Mouse (Mus musculus): ENCODE results near the gene Inppl1. TPM values are rescaled to one million over a fixed set of nuclear protein-coding genes. Genes with fewer than 3 reads are reported as not detected.

Gene Inppl1
- polyA plus RNA-seq, 1 experiment from 2014 or later, result 24.6 TPM

- no peak for ATAC-seq (ENCODE audit: low FRiP score, low TSS enrichment)
- Histone ChIP-seq H3K9me3 (ENCODE audit: control insufficient read depth, low read length) (no peaks in the 10 kb centered on the region), H3K27ac (ENCODE audit: low read depth, low read length) (peak overlapping the region; percentile 24; the same call in 1 of the 2 replicates), H3K4me2 (replicated peaks; ENCODE audit: low read depth, low read length) (peak overlapping the region; percentile 12; the same call in 1 of the 2 replicates), H3K36me3 (ENCODE audit: control insufficient read depth, insufficient read depth, low read length) (no peaks in the 10 kb centered on the region), H3K4me1 (ENCODE audit: control insufficient read depth, insufficient read depth, low read length) (peaks cover 5% of the 10 kb centered on the region; the same call in 1 of the 2 replicates), H3K27me3 (ENCODE audit: control insufficient read depth, insufficient read depth, low read length) (no peaks in the 10 kb centered on the region), H3K9ac (ENCODE audit: low read depth, low read length) (no peak overlapping the region), H3K4me3 (ENCODE audit: low read length) (no peak overlapping the region)
- WGBS, result 76% methylated on average over 7 of the region's 7 CpGs
Measured at GRCm38 (mm10) chr7:101869163-101869500, 31.1 kb upstream of the Inppl1 start.

DNA sequence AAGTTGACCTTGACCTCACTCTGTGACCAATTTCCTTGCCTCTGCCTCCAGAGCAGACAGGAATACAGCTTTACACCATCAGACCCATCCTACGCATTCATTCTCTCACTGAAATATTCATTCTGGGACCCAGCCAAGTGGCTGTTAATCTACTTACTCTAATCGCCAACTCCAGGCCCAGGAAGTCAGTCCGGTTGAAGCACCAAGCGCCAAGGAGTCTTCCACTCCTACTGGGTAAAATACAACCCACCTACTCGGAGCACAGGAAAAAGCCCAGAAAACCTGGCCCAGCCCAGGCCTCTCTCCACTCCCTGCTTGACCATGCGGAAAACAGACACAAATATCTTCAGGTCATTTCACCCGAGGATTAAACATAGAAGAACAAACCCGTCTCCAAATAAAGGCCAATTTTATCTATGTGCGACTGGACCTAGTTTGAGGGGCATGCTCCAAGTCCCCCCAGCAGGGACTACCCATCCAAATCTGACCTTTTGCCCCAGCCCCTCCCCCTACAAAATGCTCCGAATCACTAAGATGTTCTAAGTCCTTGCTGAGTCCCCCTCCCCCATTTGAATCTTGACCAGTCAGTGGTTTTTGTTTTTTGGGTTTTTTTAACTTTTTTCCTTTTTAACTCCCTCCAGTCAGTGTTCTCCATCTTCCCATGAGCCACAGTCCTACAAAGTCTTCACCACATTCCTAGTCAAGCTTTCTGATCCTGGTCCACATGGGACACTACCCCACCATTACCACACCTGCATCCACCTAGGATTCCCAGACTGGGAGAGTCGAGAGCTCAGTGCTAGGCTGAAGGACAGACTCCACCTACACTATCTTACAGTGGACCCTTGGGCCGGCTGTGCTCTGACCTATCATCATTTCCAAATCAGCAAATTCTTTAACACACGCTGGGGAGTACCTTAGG is 30.5 kb upstream of the Inppl1 start:
- Histone ChIP-seq H3K9ac (ENCODE audit: low read depth, low read length) (no peak overlapping the region), H3K9me3 (ENCODE audit: control insufficient read depth, low read length) (no peaks in the 10 kb centered on the region), H3K4me1 (ENCODE audit: control insufficient read depth, insufficient read depth, low read length) (peaks cover 5% of the 10 kb centered on the region; the same call in 1 of the 2 replicates), H3K4me3 (ENCODE audit: low read length) (no peak overlapping the region), H3K36me3 (ENCODE audit: control insufficient read depth, insufficient read depth, low read length) (no peaks in the 10 kb centered on the region), H3K27ac (ENCODE audit: low read depth, low read length) (peak overlapping the region; percentile 24; the same call in 1 of the 2 replicates), H3K27me3 (ENCODE audit: control insufficient read depth, insufficient read depth, low read length) (no peaks in the 10 kb centered on the region), H3K4me2 (replicated peaks; ENCODE audit: low read depth, low read length) (peak overlapping the region; percentile 12; the same call in 1 of the 2 replicates)
- WGBS, result 47% methylated on average over 13 of the region's 13 CpGs
- ATAC-seq (ENCODE audit: low FRiP score, low TSS enrichment), result peak; percentile 56; the same call in 1 of the 2 replicates

DNA sequence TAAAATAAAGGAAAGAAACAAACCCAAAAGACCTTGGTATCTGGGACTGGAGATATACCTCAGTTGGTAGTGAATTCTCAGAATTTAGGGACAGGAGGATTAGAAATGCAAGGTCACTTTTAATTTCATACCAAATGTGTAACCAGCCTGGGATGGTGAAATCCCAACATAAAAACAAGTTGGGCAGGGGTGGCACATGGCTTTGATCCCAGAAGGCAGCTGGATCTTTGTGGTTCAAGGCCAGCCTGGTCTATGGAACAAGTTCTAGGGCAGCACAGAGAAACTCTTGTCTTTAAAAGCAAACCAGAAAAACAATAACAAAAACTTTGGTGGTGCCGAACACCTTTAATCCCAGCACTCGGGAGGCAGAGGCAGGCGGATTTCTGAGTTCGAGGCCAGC is 29.5 kb upstream of the Inppl1 start:
- Histone ChIP-seq H3K4me1 (ENCODE audit: control insufficient read depth, insufficient read depth, low read length) (peaks cover 5% of the 10 kb centered on the region; the same call in 1 of the 2 replicates), H3K4me3 (ENCODE audit: low read length) (no peak overlapping the region), H3K36me3 (ENCODE audit: control insufficient read depth, insufficient read depth, low read length) (no peaks in the 10 kb centered on the region), H3K9ac (ENCODE audit: low read depth, low read length) (no peak overlapping the region), H3K27ac (ENCODE audit: low read depth, low read length) (no peak overlapping the region), H3K4me2 (replicated peaks; ENCODE audit: low read depth, low read length) (no peak overlapping the region), H3K9me3 (ENCODE audit: control insufficient read depth, low read length) (no peaks in the 10 kb centered on the region), H3K27me3 (ENCODE audit: control insufficient read depth, insufficient read depth, low read length) (no peaks in the 10 kb centered on the region)
- whole genome bisulfite sequencing, result 100% methylated on average over 4 of the region's 4 CpGs
- ATAC-seq (ENCODE audit: low FRiP score, low TSS enrichment), result no peak

- H3K36me3 ChIP-seq (ENCODE audit: control insufficient read depth, insufficient read depth, low read length), result no peaks in the 10 kb centered on the region
- no peak overlapping the region for H3K4me2 ChIP-seq (replicated peaks; ENCODE audit: low read depth, low read length)
- no peak overlapping the region for H3K4me3 ChIP-seq (ENCODE audit: low read length)
- H3K27me3 ChIP-seq (ENCODE audit: control insufficient read depth, insufficient read depth, low read length), result no peaks in the 10 kb centered on the region
- no peak for ATAC-seq (ENCODE audit: low FRiP score, low TSS enrichment)
- 83% methylated on average over 11 of the region's 11 CpGs for WGBS
- no peak overlapping the region for H3K27ac ChIP-seq (ENCODE audit: low read depth, low read length)
- no peaks in the 10 kb centered on the region for H3K9me3 ChIP-seq (ENCODE audit: control insufficient read depth, low read length)
- H3K4me1 ChIP-seq (ENCODE audit: control insufficient read depth, insufficient read depth, low read length), result peaks cover 5% of the 10 kb centered on the region; the same call in 1 of the 2 replicates
- no peak overlapping the region for H3K9ac ChIP-seq (ENCODE audit: low read depth, low read length)
Measured at GRCm38 (mm10) chr7:101866491-101867265, 28.6 kb upstream of the Inppl1 start.

DNA sequence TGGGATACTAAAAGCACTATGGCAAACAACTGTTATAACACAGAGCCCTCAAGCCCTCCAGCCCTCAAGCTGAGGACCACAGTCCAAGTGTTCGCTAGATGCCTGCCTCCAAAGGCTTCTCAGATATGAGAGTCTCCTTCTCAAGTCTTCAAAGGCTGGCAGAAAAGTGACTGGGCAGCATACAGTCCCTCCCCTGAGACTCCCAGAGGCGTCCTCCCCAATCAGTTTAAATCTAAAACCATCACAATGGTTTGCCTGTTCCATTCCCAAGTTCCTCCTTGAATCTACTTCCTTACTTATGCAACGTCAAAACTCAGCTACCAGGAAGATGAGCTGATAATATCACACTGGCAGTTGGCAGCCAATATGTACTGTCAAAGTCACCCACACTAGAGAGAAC is 25.4 kb upstream of the Inppl1 start, which contains the start of gene Anapc15:
Gene Anapc15, plus strand, starts transcription at position 301 of the 400 bp plus-strand sequence.
- no peak within 1 kb of the TSS for H3K4me2 ChIP-seq (replicated peaks; ENCODE audit: low read depth, low read length)
- H3K27me3 ChIP-seq (ENCODE audit: control insufficient read depth, insufficient read depth, low read length), result no peaks in the 10 kb centered on the region
- H3K9ac ChIP-seq (ENCODE audit: low read depth, low read length), result no peak within 1 kb of the TSS
- WGBS, result 66% methylated on average over 3 of the region's 3 CpGs
- no peak within 1 kb of the TSS for H3K4me3 ChIP-seq (ENCODE audit: low read length)
- no peak for ATAC-seq (ENCODE audit: low FRiP score, low TSS enrichment)
- H3K4me1 ChIP-seq (ENCODE audit: control insufficient read depth, insufficient read depth, low read length), result peaks cover 5% of the 10 kb centered on the region; the same call in 1 of the 2 replicates
- no peak within 1 kb of the TSS for H3K27ac ChIP-seq (ENCODE audit: low read depth, low read length)
- H3K36me3 ChIP-seq (ENCODE audit: control insufficient read depth, insufficient read depth, low read length), result no peaks in the 10 kb centered on the region
- no peaks in the 10 kb centered on the region for H3K9me3 ChIP-seq (ENCODE audit: control insufficient read depth, low read length)

- Histone ChIP-seq H3K4me3 (ENCODE audit: low read length) (no peak overlapping the region), H3K27ac (ENCODE audit: low read depth, low read length) (no peak overlapping the region), H3K4me1 (ENCODE audit: control insufficient read depth, insufficient read depth, low read length) (no peaks in the 10 kb centered on the region), H3K36me3 (ENCODE audit: control insufficient read depth, insufficient read depth, low read length) (no peaks in the 10 kb centered on the region), H3K9ac (ENCODE audit: low read depth, low read length) (no peak overlapping the region), H3K4me2 (replicated peaks; ENCODE audit: low read depth, low read length) (no peak overlapping the region), H3K27me3 (ENCODE audit: control insufficient read depth, insufficient read depth, low read length) (no peaks in the 10 kb centered on the region), H3K9me3 (ENCODE audit: control insufficient read depth, low read length) (no peaks in the 10 kb centered on the region)
- ATAC-seq (ENCODE audit: low FRiP score, low TSS enrichment), result no peak
- WGBS, result 74% methylated on average over 3 of the region's 3 CpGs
Measured at GRCm38 (mm10) chr7:101862291-101862690, 24.3 kb upstream of the Inppl1 start.

DNA sequence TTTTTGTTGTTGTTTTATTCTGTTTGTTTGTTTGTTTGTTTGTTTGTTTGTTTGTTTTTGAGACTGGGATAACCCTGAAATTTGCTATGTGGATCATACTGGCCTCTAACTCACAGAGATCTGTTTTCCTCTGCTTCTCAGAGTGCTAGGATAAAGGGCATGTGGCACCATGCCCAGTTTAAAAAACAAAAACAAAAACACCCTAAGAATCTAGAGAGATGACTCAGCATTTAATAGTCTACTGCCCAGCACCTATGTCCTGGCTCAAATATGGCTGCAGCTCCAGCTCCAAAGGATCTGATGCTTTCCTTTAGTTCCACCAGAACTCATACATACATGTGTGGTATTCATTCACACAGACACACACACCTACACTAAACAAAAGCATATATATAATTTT is 22.9 kb upstream of the Inppl1 start:
- Histone ChIP-seq H3K27me3 (ENCODE audit: control insufficient read depth, insufficient read depth, low read length) (no peaks in the 10 kb centered on the region), H3K4me1 (ENCODE audit: control insufficient read depth, insufficient read depth, low read length) (no peaks in the 10 kb centered on the region), H3K9ac (ENCODE audit: low read depth, low read length) (no peak overlapping the region), H3K9me3 (ENCODE audit: control insufficient read depth, low read length) (no peaks in the 10 kb centered on the region), H3K36me3 (ENCODE audit: control insufficient read depth, insufficient read depth, low read length) (no peaks in the 10 kb centered on the region), H3K27ac (ENCODE audit: low read depth, low read length) (no peak overlapping the region), H3K4me2 (replicated peaks; ENCODE audit: low read depth, low read length) (no peak overlapping the region), H3K4me3 (ENCODE audit: low read length) (no peak overlapping the region)
- no peak for ATAC-seq (ENCODE audit: low FRiP score, low TSS enrichment)

DNA sequence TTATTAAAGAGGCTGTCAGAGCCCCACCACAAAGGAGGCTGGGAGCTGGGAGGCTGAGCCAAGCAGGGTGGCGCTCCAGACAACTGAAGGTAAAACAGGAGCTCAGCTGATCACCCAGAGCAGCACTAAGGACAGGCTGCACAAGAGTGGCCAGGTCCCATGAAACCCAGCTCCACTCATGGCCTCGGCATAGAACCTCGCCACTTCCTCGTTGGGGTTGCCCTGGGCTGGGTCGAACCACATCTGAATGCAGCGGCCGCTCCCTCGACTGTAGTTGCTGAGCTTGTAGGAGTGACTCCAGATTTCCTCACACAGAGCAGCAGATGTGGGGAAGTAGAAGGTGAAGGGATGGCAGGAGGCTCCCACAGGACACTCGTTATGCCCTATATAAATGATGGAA is 20.3 kb upstream of the Inppl1 start:
- Histone ChIP-seq H3K27me3 (ENCODE audit: control insufficient read depth, insufficient read depth, low read length) (no peaks in the 10 kb centered on the region), H3K4me2 (replicated peaks; ENCODE audit: low read depth, low read length) (no peak overlapping the region), H3K36me3 (ENCODE audit: control insufficient read depth, insufficient read depth, low read length) (no peaks in the 10 kb centered on the region), H3K4me3 (ENCODE audit: low read length) (no peak overlapping the region), H3K27ac (ENCODE audit: low read depth, low read length) (no peak overlapping the region), H3K9ac (ENCODE audit: low read depth, low read length) (no peak overlapping the region), H3K9me3 (ENCODE audit: control insufficient read depth, low read length) (no peaks in the 10 kb centered on the region), H3K4me1 (ENCODE audit: control insufficient read depth, insufficient read depth, low read length) (no peaks in the 10 kb centered on the region)
- ATAC-seq (ENCODE audit: low FRiP score, low TSS enrichment), result no peak
- 89% methylated on average over 9 of the region's 9 CpGs for WGBS

DNA sequence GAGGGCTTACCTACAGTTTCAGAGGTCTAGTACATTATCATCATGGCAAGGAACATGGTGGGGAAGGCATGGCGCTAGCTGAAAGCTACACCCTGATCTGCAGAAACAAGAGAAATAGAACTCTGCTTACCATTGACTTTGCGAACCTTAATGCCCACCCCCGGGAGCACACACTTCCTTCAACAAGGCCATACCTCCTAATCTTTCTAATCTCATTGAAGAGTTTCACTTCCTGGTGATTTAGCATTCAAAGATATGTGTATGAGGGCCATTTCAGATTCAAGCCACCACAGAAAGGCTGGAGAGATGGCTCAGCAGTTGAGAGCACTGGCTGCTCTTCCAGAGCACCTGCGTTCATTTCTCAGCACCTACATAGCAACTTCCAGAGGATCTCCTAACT is 19.1 kb upstream of the Inppl1 start, which contains the start of gene Folr2:
Gene Folr2, minus strand, starts transcription at position 101 of the 400 bp plus-strand sequence.
- 88% methylated on average over 4 of the region's 4 CpGs for WGBS
- Histone ChIP-seq H3K4me1 (ENCODE audit: control insufficient read depth, insufficient read depth, low read length) (no peaks in the 10 kb centered on the region), H3K9me3 (ENCODE audit: control insufficient read depth, low read length) (no peaks in the 10 kb centered on the region), H3K9ac (ENCODE audit: low read depth, low read length) (no peak within 1 kb of the TSS), H3K4me3 (ENCODE audit: low read length) (no peak within 1 kb of the TSS), H3K4me2 (replicated peaks; ENCODE audit: low read depth, low read length) (no peak within 1 kb of the TSS), H3K36me3 (ENCODE audit: control insufficient read depth, insufficient read depth, low read length) (no peaks in the 10 kb centered on the region), H3K27ac (ENCODE audit: low read depth, low read length) (no peak within 1 kb of the TSS), H3K27me3 (ENCODE audit: control insufficient read depth, insufficient read depth, low read length) (no peaks in the 10 kb centered on the region)
- no peak for ATAC-seq (ENCODE audit: low FRiP score, low TSS enrichment)
